Mouse (Mus musculus): ENCODE results near the gene Dock2. TPM values are rescaled to one million over a fixed set of nuclear protein-coding genes. Genes with fewer than 3 reads are reported as not detected.

Gene Dock2
- polyA plus RNA-seq, 1 experiment from 2014 or later: 0.66 TPM

DNA sequence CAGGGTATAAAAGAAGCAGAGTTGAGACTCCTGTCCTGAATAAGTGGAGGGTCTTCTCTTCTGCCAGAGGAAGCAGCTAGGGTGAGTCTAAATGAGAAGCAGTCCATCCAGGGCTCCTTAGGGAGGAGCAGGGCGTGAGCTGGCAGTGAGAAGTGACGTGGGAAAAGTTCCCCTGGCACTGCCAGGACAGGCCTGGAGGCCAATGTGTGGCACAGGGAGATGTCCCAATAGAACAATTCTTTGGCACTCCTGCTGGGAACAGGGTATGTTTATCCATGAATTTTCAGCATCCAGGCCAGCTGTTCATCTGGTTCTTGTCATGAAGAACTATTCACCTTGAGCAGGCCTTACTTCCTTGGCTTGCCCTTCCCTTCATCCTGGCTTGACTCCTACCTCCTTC lies 604.9 kb downstream of the Dock2 start:
- H3K4me1 ChIP-seq: peaks cover 9% of the 10 kb centered on the region
- no peaks in the 10 kb centered on the region for H3K27me3 ChIP-seq
- no peak overlapping the region for H3K4me2 ChIP-seq
- no peak overlapping the region for H3K9ac ChIP-seq
- H3K9me3 ChIP-seq: no peaks in the 10 kb centered on the region
- H3K4me3 ChIP-seq (replicated peaks): no peak overlapping the region
- H3K27ac ChIP-seq: no peak overlapping the region
- WGBS: 77% methylated on average over 2 of the region's 2 CpGs
- ATAC-seq (ENCODE audit: low FRiP score): no peak
- H3K36me3 ChIP-seq (replicated peaks): no peaks in the 10 kb centered on the region

Other genes starting within 250 kb of the Dock2 start
- gene Spdl1, start 49.7 kb upstream of the Dock2 start, polyA plus RNA-seq (2016; fragmentation: Nextera tagmentation; extraction: Ambion mirVana): 23.4 and 26.1 TPM in 2 replicates

All from forebrain, embryonic 12.5 days (tissue).